Mouse (Mus musculus) lung, postnatal 0 days (tissue): ENCODE measurements around the gene Dio3. TPM values are rescaled to one million over a fixed set of nuclear protein-coding genes. Genes with fewer than 3 reads are reported as not detected.

Experiments
- ATAC-seq: fragments of 200-750 bp; cut with Nextera tagmentation; 2 replicates; pipeline ENCODE4 v1.8.0; 2017; ENCODE audit warnings: moderate library complexity
- DNase-seq: peaks from one replicate; pipeline ENCODE4 v3.0.0-alpha.2; 2016; ENCODE audit warnings: low spot score
- H3K27ac ChIP-seq: fragments of 300-500 bp; sonication (generic); 2 replicates; pipeline ENCODE4 v1.5.1; 2014; ENCODE audit warnings: antibody characterized with exemption, mild to moderate bottlenecking, low read length, mixed read lengths
- H3K27me3 ChIP-seq: fragments of 300-500 bp; sonication (generic); replicated peaks from 2 replicates; pipeline ENCODE4 v1.6.1; 2014; ENCODE audit warnings: low read length, mixed read lengths; ENCODE audit not compliant: insufficient read depth
- H3K36me3 ChIP-seq: fragments of 300-500 bp; sonication (generic); 2 replicates; pipeline ENCODE4 v1.6.1; 2014; ENCODE audit warnings: low read length, mixed read lengths; ENCODE audit not compliant: insufficient read depth
- H3K4me1 ChIP-seq: fragments of 300-500 bp; sonication (generic); 2 replicates; pipeline ENCODE4 v1.6.1; 2014; ENCODE audit warnings: antibody characterized with exemption, low read depth, low read length, mixed read lengths; ENCODE audit not compliant: insufficient read depth
- H3K4me2 ChIP-seq: fragments of 300-500 bp; sonication (generic); replicated peaks from 2 replicates; pipeline ENCODE4 v1.6.1; 2014; ENCODE audit warnings: low read depth, mild to moderate bottlenecking, low read length, moderate library complexity, mixed read lengths
- H3K4me3 ChIP-seq: fragments of 300-500 bp; sonication (generic); 2 replicates; pipeline ENCODE4 v1.5.1; 2014; ENCODE audit warnings: low read depth, low read length
- H3K9ac ChIP-seq: fragments of 300-500 bp; sonication (generic); replicated peaks from 2 replicates; pipeline ENCODE4 v1.6.1; 2014; ENCODE audit warnings: low read depth, mild to moderate bottlenecking
- H3K9me3 ChIP-seq: fragments of 300-500 bp; sonication (generic); 2 replicates; pipeline ENCODE4 v1.6.1; 2016; ENCODE audit warnings: low read length, mixed read lengths
- CTCF ChIP-seq: IDR thresholded peaks from 2 replicates; pipeline ENCODE4 v1.5.1; 2016; ENCODE audit warnings: antibody characterized with exemption, mild to moderate bottlenecking
- EP300 ChIP-seq: IDR thresholded peaks from 2 replicates; pipeline ENCODE4 v1.6.1; 2016; ENCODE audit warnings: antibody characterized with exemption, mild to moderate bottlenecking, control low read depth
- WGBS: fragments of 180-500 bp; shearing (Covaris S2); extraction: QIAGEN DNeasy Blood & Tissue Kit; methylation state at CpG from one replicate; pipeline ENCODE4 v1.1.7; 2014; 5-methylcytosine and 5-hydroxymethylcytosine counted together
- microRNA-seq: library from miRNA; unstranded; fragments of <30 nt; microRNA quantifications from one replicate; pipeline ENCODE4, GENCODE M21; 2016
- polyA plus RNA-seq: library from polyadenylated mRNA; unstranded; fragments of >200 nt; fragmentation: Nextera tagmentation; extraction: Ambion mirVana; gene quantifications from 2 replicates; pipeline ENCODE4 v1.2.1, GENCODE M21; 2015

The Dio3 gene
- polyA plus RNA-seq, 1 experiment from 2014 or later: 0.11 TPM

GRCm38 (mm10) chr12:110283792-110284191 lies 4.9 kb downstream of the Dio3 start:
- WGBS: 13% methylated on average over 4 of the region's 4 CpGs
- Histone ChIP-seq H3K4me1 (no peaks in the 10 kb centered on the region), H3K27ac (no peak overlapping the region), H3K9me3 (no peaks in the 10 kb centered on the region), H3K4me3 (no peak overlapping the region), H3K9ac (no peak overlapping the region), H3K27me3 (peaks cover 48% of the 10 kb centered on the region), H3K36me3 (no peaks in the 10 kb centered on the region), H3K4me2 (no peak overlapping the region)
- ATAC-seq (no peak), DNase-seq (no peak)
- TF ChIP-seq EP300 (no peak), CTCF (no peak)

GRCm38 (mm10) chr12:110292816-110293215 lies 13.9 kb downstream of the Dio3 start:
- no peaks in the 10 kb centered on the region for H3K36me3 ChIP-seq
- H3K4me1 ChIP-seq: no peaks in the 10 kb centered on the region
- no peak overlapping the region for H3K27ac ChIP-seq
- ATAC-seq (no peak), DNase-seq (no peak)
- H3K9ac ChIP-seq: no peak overlapping the region
- WGBS: 70% methylated on average over 5 of the region's 5 CpGs
- no peaks in the 10 kb centered on the region for H3K9me3 ChIP-seq
- no peak overlapping the region for H3K4me2 ChIP-seq
- H3K4me3 ChIP-seq: no peak overlapping the region
- TF ChIP-seq EP300: no peak
- no peaks in the 10 kb centered on the region for H3K27me3 ChIP-seq

DNA sequence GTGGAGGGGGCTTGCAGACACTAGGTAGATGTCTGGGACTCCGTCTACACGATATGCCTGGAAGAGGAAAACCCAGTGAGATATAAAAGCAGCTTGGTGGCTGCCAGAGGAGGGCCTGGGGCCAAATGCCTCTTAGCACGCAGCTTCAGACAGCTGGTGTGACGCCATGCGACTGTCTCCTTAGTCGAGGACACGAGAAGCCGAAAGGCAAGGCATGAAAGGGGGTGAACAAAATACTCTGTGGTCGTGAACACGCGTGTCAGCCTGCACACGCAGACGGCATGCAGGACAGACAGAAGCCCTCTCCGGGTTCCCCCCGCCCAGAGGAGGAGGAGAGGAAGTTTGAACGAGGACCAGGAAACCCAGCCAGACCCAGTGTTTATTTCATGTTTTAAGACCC lies 16.0 kb downstream of the Dio3 start:
- DNase-seq: peak; percentile 31

DNA sequence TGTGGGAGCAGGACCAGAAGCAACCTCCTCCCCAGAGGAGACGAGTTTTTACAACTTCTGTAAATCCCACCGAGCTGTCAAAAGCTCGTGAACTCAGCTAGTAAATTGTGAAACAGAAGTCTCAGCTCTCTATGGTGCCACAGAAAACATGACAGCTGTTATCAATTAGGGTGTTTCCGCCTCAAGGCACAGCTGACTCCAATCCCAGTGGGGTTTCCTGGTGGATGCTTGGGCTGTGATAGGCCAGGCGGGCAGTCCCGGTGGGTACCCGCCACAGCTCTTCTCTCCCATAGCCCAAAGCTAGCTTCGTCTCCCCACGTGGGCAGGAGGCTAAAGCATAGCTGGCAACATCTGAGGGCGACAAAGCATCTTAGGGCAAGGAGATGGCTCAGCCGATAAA lies 19.8 kb downstream of the Dio3 start:
- DNase-seq (peak; percentile 54), ATAC-seq (peak; percentile 58; the same call in 1 of the 2 replicates)
- H3K4me3 ChIP-seq: no peak overlapping the region
- no peaks in the 10 kb centered on the region for H3K36me3 ChIP-seq
- H3K4me1 ChIP-seq: no peaks in the 10 kb centered on the region
- H3K9ac ChIP-seq: no peak overlapping the region
- TF ChIP-seq CTCF (no peak), EP300 (no peak)
- no peaks in the 10 kb centered on the region for H3K27me3 ChIP-seq
- 38% methylated on average over 11 of the region's 11 CpGs for WGBS
- no peak overlapping the region for H3K27ac ChIP-seq
- H3K4me2 ChIP-seq: no peak overlapping the region
- no peaks in the 10 kb centered on the region for H3K9me3 ChIP-seq

More for the DNA sequence above, 16.0 kb downstream of the Dio3 start:
- no peaks in the 10 kb centered on the region for H3K36me3 ChIP-seq
- H3K9me3 ChIP-seq: no peaks in the 10 kb centered on the region
- H3K27me3 ChIP-seq: no peaks in the 10 kb centered on the region
- H3K4me1 ChIP-seq: no peaks in the 10 kb centered on the region
- no peak overlapping the region for H3K27ac ChIP-seq
- H3K9ac ChIP-seq: no peak overlapping the region
- H3K4me2 ChIP-seq: no peak overlapping the region
- 55% methylated on average over 16 of the region's 16 CpGs for WGBS
- H3K4me3 ChIP-seq: no peak overlapping the region
- peak; percentile 23; the same call in 1 of the 2 replicates for ATAC-seq
- TF ChIP-seq CTCF (no peak), EP300 (no peak)

DNA sequence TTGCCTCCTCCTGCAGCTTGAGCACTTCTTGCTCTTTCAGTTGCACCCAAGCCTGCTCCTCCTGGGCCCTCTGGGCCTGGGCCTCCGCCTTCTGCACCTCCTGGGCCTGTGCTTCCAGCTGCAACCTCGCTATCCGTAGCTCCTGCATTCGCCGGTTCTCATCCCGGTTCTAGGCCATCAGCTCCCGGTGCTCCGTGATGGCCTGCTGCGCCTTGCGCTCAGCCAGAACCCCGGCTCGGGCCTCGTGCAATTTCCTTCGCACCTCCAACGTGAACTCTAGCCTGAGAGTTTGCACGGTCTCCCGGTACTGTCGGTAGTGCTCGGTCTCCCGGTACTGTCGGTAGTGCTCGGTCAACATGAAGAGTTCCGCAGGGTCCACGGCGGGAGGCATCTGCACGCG lies 40.8 kb downstream of the Dio3 start:
- H3K36me3 ChIP-seq: no peaks in the 10 kb centered on the region
- no peak for DNase-seq
- no peak overlapping the region for H3K27ac ChIP-seq
- WGBS: 88% methylated on average over 27 of the region's 27 CpGs
- no peak for ATAC-seq
- TF ChIP-seq CTCF (no peak), EP300 (no peak)
- H3K4me2 ChIP-seq: no peak overlapping the region
- no peak overlapping the region for H3K4me3 ChIP-seq
- no peaks in the 10 kb centered on the region for H3K27me3 ChIP-seq
- no peaks in the 10 kb centered on the region for H3K9me3 ChIP-seq
- no peak overlapping the region for H3K9ac ChIP-seq
- no peaks in the 10 kb centered on the region for H3K4me1 ChIP-seq

Small RNA genes within 50 kb of the gene (microRNA-seq; reads per million reads assigned to microRNA genes)
- 5.4 reads per million, percentile 15 among the genes with 10 or more reads in this experiment for gene Mir1247

Other genes with a start within 250 kb of the Dio3 start
- gene Ppp2r5c, start 168.1 kb downstream of the Dio3 start, polyA plus RNA-seq: 102 and 105 TPM in 2 replicates